Mouse (Mus musculus) kidney, postnatal 36 days (tissue): ENCODE data around the gene Usp40.

Experiments
- DNase-seq, 2 experiments: peaks; one replicate each; pipeline ENCODE4 v3.0.0; 2021 to 2022; ENCODE audit warnings: mixed read lengths in 2 of 2

Gene Usp40

DNA sequence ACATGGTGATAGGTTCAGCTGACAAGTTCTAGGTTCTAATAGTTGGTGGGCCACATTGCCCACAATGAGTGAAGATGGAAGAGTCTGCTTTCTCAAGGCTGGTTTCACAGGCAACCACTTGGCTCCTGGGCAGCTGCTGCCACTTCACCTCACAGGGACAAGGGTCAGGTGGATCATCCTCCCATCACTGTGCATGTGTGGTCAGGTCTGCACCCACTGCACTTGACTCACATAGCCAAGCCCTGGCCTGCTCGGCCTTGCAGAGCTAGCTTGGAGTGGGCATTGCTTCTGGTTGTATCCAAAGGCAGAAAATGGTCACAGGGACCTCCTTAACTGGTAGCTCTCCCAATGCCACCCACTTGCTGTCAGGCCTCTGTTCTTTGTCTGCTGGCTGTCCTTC is 66.6 kb downstream of the Usp40 start:
- DNase-seq: no peak

DNA sequence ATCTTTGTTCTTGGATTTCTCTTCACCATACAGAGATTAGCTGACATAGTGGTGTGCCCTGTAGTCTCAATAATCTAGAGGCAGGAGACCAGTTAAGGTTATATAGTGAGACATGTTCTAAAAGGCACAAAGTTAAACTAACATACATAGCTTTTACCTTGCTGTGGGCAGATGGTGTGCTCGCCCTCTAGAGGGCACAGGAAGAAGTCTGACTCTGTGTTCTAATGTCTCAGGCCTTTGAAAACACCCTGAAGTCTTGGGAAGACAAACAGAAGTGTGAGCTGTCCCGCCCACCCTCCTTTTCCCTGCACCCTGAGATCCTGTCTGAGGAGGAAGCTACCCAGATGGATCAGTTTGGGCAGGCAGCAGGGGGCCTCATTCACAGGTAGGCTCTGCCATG is 71.8 kb downstream of the Usp40 start:
- no peak for DNase-seq

DNA sequence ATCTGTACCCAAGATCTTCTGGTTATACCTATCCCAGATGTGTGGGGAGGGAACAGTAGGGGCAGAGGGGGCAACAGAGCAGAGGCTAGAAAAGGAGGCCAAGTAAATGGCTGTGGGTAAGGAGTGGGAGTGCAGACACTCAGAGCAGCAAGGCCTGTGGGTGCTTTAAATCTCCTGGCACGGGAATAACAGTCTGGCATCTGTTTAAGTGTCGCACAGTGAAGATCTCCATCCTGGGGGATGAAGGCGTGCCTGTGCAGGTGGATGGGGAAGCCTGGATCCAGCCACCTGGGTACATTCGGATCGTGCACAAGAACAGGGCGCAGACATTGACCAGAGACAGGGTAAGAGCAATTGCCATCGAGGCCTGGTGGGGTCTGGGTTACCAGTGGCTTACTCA is 72.3 kb downstream of the Usp40 start:
- no peak for DNase-seq

DNA sequence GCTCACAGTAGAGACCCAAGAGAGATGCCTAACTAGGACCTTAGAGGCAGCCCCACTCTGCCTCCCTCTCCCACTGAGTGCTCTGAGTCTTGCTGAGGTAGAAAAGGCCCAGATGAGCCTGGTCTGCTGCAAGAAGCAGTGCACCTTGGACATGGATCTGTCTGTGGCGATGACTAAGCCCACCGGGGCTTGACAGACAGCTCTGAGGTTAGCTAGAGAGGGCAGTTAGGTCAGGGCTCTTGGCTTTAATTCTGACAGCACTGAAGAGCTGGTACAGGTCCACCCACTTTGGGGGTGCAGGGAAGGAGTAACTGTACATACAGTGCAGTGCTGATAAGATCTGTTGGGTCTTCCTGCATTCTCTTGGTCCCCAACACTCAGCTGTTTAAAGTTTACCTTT is 72.8 kb downstream of the Usp40 start:
- no peak for DNase-seq

DNA sequence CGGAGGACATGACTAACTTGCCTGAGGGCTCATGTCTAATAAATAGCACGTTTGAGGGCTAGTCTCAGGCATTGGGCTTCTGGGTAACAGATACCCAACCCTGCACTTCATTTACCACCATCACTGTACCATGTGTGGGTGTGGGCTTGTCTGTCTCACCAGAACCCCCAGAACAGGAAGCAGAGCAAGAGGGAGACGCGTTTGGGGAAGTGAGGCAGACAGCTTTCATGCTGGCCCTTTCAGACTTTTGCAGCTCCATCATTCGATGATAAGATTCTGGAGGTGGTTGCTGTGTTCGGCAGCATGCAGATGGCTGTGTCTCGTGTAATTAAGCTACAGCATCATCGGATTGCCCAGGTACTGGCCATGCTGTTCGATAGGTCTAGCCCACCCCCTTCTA is 73.3 kb downstream of the Usp40 start:
- DNase-seq: no peak

DNA sequence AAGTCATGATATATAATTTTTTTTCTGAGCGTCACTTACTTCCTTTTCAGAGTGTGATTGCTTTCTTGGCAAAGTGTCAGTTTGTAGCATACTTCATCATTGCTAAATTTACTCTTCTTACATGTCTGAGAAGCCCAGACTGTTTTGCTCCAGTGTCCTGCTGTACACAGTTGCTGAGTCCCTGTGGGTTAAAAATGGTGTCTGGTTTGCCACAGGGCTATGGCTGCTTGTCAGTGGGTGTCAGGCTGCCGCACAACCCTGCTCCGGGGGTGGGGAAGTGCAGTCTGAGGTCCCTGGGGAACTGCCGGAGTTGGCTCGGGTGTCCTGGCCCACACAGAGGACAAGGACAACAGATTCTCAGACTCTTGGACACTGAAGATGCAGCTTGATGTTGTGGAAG is 75.3 kb downstream of the Usp40 start:
- DNase-seq: no peak

DNA sequence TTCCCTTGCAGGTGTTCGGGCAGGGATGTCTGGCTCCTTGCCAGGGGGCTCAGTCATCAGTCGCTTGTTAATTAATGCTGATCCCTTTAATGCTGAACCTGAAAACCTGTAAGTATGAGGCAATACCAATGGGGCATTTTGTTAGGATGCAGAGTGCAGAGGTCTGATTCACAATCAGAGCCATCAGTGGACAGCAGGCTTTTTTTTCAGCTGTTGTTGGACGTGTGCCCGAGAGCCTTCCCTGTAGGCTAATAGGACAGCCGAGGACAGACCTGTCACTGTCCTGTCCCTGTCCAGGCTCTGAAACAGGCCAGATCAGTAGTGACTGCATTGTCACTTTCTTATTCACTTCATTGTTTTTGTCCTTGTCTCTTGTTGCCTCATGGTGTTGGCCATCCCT is 78.6 kb downstream of the Usp40 start:
- peak in 1 of 2 experiments; percentile 34 for DNase-seq

DNA sequence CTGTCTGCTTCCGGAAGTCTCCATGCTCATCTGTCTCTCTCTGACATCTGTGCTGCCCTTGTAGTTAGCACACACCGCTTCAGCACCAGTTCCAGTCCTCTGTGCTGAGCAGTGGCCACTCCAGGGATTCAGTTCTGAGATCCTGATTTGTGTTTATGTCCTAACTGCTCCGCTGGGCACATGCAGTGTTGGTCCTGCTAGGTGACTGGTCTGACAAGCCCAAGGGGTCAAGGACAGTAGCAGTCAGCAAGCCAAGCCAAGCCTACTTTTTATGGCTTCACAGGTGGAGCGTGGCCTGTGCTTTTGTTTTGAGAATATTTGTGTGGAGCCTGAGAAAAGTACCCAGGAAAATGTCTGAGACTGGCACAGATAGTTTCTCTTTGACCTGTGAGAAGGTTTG is 83.5 kb downstream of the Usp40 start:
- no peak for DNase-seq

DNA sequence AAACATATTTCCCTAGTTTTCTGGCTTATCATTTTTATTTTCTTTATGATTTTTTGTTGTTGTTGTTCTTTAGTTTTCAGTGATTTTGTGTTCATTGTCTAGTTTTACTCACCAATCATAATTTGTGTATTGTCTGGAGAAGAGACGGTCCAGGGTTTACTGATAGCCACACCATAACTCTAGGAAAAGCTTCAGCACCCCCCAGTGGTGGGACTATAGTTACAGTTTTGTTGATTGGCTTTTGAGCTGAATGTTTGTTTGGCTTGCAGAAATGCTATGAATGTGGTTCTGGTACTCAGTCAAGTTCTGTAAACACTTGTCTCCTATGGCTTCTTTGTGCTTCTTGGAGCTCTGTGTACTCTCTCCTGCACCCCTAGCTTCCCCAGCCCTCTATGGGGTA is 85.7 kb downstream of the Usp40 start:
- peak; percentile 64 to 84 for DNase-seq

DNA sequence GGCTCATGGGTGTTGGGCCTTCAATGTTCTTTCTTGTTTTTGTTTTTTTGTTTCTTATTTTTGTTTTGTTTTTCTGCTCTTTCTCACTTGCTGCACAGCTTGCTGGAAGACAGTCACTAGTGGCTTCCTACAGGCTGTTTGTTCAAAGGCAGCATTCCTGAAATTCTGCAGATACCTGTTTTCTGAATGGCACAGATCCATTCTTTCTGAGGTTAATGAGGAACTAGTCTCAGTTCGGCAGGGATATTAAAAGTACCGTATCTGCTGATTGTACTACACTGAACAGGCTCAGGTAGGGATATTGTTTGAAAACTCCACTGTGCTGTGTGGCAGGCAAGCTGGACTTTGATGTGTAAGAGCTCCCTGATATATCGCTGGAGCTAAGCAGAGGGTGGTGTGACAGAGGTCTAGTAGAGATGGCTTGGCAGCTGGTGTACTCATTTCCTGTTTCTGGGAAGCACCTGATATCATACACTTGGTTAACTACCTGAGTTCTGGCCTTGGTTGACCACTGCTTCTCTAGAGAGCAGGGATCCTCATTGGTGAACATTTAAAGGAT is 88.2 kb downstream of the Usp40 start:
- peak in 1 of 2 experiments; percentile 46 for DNase-seq

DNA sequence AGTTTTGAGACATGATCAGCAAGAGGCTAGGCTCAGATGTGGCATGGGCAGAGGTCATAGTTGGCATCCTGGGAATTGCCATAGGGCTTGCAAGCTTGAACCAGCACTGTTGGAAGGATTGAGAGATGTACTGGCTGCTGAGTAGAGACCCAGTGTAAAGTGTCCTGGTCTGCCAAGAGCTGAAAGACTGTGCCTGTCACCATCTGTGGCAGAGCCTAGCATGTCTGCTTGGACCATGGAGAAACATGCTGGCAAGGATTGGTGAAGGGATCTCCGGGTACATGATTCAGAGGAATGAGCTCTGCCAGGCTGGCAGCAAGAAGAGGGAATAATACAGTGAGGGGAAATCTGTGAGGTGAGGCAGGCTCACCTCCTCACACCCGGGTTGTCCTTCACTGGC is 90.3 kb downstream of the Usp40 start:
- DNase-seq: no peak

DNA sequence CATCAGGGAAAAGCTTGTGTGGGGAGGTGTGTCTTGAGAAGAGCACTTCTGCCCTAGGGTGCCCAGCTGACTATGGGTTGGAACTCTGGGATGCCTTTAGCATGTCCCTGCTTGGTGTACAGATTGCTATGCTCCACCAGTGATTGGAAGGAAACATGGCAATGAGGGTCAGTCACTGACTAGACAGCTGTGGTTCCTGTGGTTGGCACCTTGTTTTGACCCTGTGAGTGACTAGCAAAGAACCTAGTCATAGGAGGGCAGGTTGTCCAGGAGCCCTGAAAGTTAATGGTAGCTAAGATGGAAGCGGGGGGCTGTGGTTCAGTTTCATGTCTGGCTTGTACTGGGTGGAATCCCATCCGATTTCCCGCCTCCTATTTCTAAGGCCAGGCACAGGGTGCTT is 91.0 kb downstream of the Usp40 start:
- no peak for DNase-seq

DNA sequence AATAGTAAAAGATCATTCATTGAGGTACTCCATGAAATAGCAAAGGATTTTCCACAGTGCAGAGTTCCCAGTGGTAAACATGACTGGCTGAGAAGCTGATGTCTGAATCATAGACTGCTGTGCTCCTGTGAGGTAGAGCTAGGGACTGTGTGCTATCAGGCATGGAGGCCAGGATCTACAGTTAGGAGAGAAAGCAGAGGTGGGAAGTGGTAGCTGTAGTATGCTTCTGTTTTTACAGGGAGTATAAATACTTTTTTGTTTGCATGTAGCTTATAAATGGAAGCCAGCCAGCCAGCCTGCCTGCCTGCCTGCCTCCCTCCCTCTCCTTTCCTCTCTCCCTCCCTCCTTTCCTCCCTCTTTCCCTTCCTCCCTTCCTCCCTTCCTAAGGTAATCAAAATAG is 95.0 kb downstream of the Usp40 start:
- no peak for DNase-seq

DNA sequence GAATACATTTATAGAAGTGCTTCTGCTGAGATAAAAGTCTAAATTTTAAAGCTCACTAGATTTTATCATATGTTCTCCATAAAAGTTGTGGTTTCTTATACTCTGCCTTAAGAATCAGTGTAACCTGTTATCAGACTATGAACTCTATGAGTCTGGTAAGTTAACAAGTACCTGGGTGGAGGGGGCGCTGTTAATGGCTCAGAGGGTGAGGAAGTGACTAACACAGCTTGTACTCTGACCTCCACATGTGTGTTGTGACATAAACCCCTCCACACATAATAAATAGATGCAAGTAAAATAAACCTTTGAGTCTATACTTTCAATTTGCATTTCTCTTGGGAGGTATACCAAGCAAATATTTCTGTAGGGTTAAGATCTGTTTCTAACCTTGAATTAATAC is 97.9 kb downstream of the Usp40 start:
- DNase-seq: peak in 1 of 2 experiments; percentile 24

DNA sequence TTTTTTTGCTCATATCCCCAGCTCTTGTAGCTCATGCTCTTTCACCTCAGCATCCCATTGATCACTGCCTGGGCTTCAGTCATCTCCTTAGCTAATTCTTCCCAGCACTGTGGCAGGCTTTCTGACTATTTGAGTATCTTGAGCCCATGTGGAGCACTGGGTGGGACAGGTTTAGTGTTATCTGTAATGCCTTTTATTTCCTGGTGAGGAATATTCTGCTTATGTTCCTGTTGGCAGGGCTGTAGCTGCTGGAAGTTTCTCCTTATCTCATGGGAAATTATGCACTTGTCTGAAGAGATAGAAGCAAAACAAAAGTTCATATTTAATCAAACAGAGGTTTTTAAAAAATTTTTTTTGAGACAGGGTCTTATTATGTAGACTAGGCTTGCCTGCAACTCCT is 98.8 kb downstream of the Usp40 start:
- no peak for DNase-seq

DNA sequence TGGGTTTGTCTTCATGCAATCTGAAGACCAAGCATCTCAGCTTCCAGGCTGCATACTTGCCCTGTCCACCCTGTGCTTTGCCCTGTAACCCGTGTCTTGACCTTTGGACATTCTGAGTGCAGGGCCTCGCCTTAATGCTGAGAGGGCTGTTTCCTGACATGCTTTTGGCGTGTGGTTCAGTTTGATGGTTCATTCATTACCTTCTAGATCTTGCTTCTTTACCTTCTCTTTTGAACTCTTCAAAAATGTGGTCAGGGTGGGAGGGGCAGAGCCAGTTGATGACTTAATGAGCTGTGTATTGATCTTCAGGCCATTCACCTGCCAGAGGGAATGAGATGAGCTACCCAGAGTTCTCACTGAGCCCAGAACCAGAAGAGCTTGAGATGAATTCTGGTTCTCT is 99.6 kb downstream of the Usp40 start:
- DNase-seq: peak; percentile 80 to 90

DNA sequence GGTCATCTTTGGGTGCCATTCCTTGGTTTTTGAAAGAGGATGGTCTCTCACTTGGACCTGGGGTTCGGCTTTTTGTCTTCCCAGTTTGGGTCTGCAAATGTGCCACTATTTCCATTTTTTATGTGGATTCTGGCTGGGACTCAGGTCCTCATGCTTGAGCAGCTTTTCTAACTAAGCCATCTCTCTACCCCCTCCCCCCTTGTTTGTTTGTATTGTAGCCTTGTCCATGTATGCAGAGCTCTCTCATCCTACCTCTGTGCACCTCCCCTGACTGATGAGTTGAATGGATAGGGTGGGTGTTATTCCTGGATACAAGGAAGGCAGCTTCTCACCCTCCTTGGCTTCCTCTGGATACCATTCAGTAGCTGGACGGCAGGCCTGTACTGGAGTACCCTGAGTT is 100.3 kb downstream of the Usp40 start:
- peak in 1 of 2 experiments; percentile 21 for DNase-seq

DNA sequence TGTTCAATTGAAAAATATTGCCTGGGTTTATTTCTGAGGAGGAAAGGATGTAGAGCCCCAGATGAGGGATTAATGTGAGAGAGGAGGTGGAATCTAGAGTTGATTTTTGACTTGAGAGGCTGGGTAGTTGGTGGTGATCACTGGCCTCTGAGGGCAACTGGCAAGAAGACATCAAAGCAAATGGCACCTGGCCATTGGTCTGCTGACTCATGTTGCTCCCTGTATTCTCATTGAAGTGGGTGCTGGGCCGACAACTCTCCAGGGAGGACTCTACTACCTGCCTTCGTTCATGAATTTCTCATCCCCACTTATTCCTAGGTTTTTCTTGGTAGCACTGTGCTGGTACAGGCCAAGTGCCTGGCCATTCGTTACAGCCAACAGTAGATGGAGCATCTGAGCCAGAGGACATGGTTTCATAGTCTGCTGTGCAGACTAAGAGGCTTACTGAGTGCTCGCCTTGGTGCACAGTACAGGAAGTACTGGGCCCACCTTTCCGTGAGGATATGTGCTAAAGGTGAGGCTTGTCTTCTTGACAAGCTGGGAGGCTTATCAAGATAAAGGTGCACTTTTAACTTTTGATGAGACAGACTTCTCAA is 101.9 kb downstream of the Usp40 start:
- DNase-seq: peak; percentile 84 to 86

DNA sequence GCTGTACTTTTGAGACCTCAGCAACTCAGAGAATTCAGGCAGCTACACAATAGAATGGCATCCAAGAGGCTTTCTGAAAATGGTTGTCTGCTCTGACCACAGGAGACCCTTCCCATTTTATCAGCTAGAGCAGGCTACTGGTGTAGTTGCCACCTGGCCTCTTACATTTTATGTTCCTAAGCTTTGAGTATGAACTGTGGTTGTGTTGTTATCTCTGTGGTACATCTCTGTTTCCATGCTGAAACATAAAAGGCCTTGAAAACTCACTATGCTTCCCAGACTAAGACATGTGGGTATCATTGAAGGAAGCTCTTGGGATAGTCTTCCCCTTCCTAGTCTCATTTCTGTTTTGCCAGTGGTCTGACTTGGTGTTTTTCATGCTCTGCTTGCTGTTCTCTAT is 106.2 kb downstream of the Usp40 start:
- no peak for DNase-seq

DNA sequence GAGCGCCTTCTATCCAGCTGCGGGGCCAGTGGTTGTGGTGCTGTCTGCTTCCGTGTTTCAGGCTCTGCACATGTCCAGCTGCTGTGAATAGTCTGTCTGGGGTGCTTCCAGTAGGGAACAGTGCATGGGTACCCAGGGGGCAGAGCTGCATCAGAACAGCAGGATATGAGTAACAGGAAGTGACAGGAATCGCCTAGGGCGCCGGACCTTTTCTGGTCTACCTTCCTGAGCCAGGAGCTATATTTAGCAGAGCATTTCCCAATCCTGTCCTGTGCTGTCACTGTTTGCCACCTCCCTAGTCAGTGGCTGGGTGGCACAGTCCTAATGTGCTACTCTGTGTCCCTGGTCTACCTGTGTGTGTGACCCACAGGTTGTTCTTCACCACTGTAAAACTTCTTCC is 107.4 kb downstream of the Usp40 start:
- peak; percentile 53 to 76 for DNase-seq

DNA sequence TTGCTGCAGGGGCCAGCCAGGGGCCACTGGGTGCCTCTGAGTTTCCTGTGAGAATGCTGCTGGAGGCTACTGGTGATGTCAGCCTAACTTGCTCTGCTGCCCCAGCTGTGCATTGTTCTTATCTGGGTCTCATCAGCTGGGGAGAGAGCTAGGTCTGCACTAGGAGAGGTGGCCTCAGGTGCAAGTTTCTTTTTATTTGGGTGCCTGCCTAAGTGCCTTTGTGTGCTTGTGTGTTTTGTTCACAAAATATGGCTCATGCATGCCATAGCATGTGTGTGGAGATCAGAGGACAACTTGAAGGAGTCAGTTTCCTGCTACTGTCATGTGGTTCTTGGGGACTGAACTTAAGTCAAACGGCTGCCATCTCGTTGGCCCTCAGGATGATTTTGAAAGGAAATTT is 108.7 kb downstream of the Usp40 start:
- DNase-seq: no peak

DNA sequence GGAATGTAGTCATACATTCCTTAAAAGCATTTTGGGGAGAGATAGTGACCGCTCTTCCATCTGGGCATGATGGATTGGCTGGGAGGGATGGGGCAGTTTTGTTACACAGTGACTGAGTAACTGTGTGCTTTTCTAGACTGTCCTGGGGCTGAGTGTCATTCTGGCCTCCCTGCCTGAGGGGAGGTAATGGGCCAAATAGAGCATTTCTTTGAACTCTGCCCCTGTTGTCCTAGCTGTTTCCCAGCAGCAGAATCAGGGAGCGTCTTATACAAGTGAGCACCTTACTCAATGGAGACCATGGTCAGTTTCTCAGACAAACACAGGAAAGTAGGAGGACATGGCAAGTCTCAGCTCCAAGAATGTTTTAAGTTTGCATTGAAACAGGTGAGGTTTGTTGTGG is 111.4 kb downstream of the Usp40 start:
- DNase-seq: peak; percentile 51 to 61
